Mouse (Mus musculus): ENCODE data around the gene Cpd. TPM values are rescaled to one million over a fixed set of nuclear protein-coding genes. Genes with fewer than 3 reads are reported as not detected.

The Cpd gene
- polyA plus RNA-seq, 1 experiment from 2014 or later = 14.8 TPM

GRCm38 (mm10) chr11:76884451-76884850 lies 37.6 kb upstream of the Cpd start:
- H3K9ac ChIP-seq (ENCODE audit: low read length) = no peak overlapping the region
- H3K27me3 ChIP-seq (ENCODE audit: control insufficient read depth, insufficient read depth, low read length) = no peaks in the 10 kb centered on the region
- WGBS = 66% methylated on average over 5 of the region's 5 CpGs
- no peak overlapping the region for H3K4me3 ChIP-seq (ENCODE audit: low read depth, low read length)
- no peaks in the 10 kb centered on the region for H3K4me1 ChIP-seq (ENCODE audit: control insufficient read depth, insufficient read depth, low read length)
- DNase-seq (ENCODE audit: low spot score) (no peak), ATAC-seq (ENCODE audit: insufficient number of reproducible peaks, low FRiP score, low TSS enrichment, low read depth) (no peak)
- H3K4me2 ChIP-seq (ENCODE audit: low read depth, severe bottlenecking) = no peak overlapping the region
- no peaks in the 10 kb centered on the region for H3K36me3 ChIP-seq (ENCODE audit: control insufficient read depth, insufficient read depth, low read length)
- H3K9me3 ChIP-seq (ENCODE audit: control insufficient read depth, low read length) = no peaks in the 10 kb centered on the region
- no peak overlapping the region for H3K27ac ChIP-seq (replicated peaks; ENCODE audit: low read depth, low read length)

GRCm38 (mm10) chr11:76879816-76880215 lies 33.0 kb upstream of the Cpd start:
- Histone ChIP-seq H3K4me2 (ENCODE audit: low read depth, severe bottlenecking) (no peak overlapping the region), H3K9ac (ENCODE audit: low read length) (no peak overlapping the region), H3K27ac (replicated peaks; ENCODE audit: low read depth, low read length) (no peak overlapping the region), H3K27me3 (ENCODE audit: control insufficient read depth, insufficient read depth, low read length) (no peaks in the 10 kb centered on the region), H3K36me3 (ENCODE audit: control insufficient read depth, insufficient read depth, low read length) (no peaks in the 10 kb centered on the region), H3K9me3 (ENCODE audit: control insufficient read depth, low read length) (no peaks in the 10 kb centered on the region), H3K4me1 (ENCODE audit: control insufficient read depth, insufficient read depth, low read length) (no peaks in the 10 kb centered on the region), H3K4me3 (ENCODE audit: low read depth, low read length) (no peak overlapping the region)
- ATAC-seq (ENCODE audit: insufficient number of reproducible peaks, low FRiP score, low TSS enrichment, low read depth) (no peak), DNase-seq (ENCODE audit: low spot score) (no peak)
- 83% methylated on average over 5 of the region's 5 CpGs for WGBS

DNA sequence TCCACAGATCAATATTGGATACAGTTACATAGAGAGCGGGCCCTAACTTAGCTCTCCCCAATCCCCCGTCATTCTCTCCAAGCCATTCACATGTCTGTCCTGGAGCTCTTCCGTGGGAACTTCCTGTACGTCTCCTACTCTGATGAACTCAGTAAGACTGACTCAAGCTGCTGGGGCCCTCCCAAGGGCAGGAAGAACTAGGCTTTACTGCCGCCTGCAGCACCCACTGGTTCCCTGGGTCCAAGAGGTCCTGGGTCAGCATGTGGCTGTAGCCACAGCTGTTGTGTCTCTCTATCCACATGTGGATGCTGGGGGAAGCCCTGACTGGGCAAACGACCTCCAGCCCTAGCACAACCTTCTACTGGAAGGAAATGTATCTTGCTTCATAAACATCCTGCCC lies 27.9 kb upstream of the Cpd start:
- H3K36me3 ChIP-seq (ENCODE audit: control insufficient read depth, insufficient read depth, low read length) = no peaks in the 10 kb centered on the region
- WGBS = 78% methylated on average over 6 of the region's 6 CpGs
- DNase-seq (ENCODE audit: low spot score) (no peak), ATAC-seq (ENCODE audit: insufficient number of reproducible peaks, low FRiP score, low TSS enrichment, low read depth) (no peak)
- no peaks in the 10 kb centered on the region for H3K4me1 ChIP-seq (ENCODE audit: control insufficient read depth, insufficient read depth, low read length)
- H3K9ac ChIP-seq (ENCODE audit: low read length) = no peak overlapping the region
- no peak overlapping the region for H3K27ac ChIP-seq (replicated peaks; ENCODE audit: low read depth, low read length)
- no peaks in the 10 kb centered on the region for H3K9me3 ChIP-seq (ENCODE audit: control insufficient read depth, low read length)
- no peak overlapping the region for H3K4me3 ChIP-seq (ENCODE audit: low read depth, low read length)
- no peak overlapping the region for H3K4me2 ChIP-seq (ENCODE audit: low read depth, severe bottlenecking)
- H3K27me3 ChIP-seq (ENCODE audit: control insufficient read depth, insufficient read depth, low read length) = no peaks in the 10 kb centered on the region

- Histone ChIP-seq H3K4me1 (ENCODE audit: control insufficient read depth, insufficient read depth, low read length) (no peaks in the 10 kb centered on the region), H3K27ac (replicated peaks; ENCODE audit: low read depth, low read length) (no peak overlapping the region), H3K9ac (ENCODE audit: low read length) (no peak overlapping the region), H3K27me3 (ENCODE audit: control insufficient read depth, insufficient read depth, low read length) (no peaks in the 10 kb centered on the region), H3K4me3 (ENCODE audit: low read depth, low read length) (no peak overlapping the region), H3K4me2 (ENCODE audit: low read depth, severe bottlenecking) (no peak overlapping the region), H3K36me3 (ENCODE audit: control insufficient read depth, insufficient read depth, low read length) (no peaks in the 10 kb centered on the region), H3K9me3 (ENCODE audit: control insufficient read depth, low read length) (no peaks in the 10 kb centered on the region)
- DNase-seq (ENCODE audit: low spot score) = no peak
- ATAC-seq (ENCODE audit: insufficient number of reproducible peaks, low FRiP score, low TSS enrichment, low read depth) = no peak
- 87% methylated on average over 5 of the region's 5 CpGs for WGBS
Observed at GRCm38 (mm10) chr11:76873865-76874264, 27.0 kb upstream of the Cpd start.

DNA sequence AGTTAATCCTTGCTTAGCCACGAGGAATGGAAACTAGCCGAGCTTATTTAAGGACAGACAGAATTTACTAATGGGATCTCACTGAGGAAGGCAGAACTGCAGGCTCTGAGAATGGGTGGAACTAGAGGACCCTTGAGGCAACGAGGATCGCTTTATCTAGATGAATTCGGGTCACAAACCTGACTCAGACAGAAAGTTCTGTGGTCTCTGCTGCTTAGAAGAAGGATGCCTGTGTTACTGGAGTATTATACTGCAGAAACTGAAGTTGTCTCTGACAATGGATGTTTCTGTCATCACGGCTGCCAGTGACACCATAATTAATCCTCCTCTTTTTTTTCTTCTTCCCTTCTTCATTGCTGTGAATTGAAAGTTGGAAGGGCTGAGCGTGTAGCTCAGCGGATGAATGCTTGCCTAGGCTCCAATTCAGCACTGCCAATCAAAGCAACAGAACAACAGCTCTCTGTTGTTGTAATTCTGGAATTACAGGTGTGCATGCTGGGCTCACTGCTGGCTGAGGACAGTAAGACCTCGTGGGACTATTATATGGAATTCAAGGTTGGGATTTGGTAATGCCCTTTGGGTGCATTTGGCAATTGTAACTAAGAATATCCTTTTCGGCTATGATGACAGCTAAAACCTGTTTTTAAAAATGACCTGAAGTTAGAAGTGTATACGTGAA lies 25.9 kb upstream of the Cpd start:
- ATAC-seq (ENCODE audit: insufficient number of reproducible peaks, low FRiP score, low TSS enrichment, low read depth) = no peak
- 75% methylated on average over 11 of the region's 11 CpGs for WGBS

GRCm38 (mm10) chr11:76861185-76861584 lies 14.4 kb upstream of the Cpd start:
- Histone ChIP-seq H3K27me3 (ENCODE audit: control insufficient read depth, insufficient read depth, low read length) (no peaks in the 10 kb centered on the region), H3K4me1 (ENCODE audit: control insufficient read depth, insufficient read depth, low read length) (no peaks in the 10 kb centered on the region), H3K27ac (replicated peaks; ENCODE audit: low read depth, low read length) (no peak overlapping the region), H3K4me2 (ENCODE audit: low read depth, severe bottlenecking) (no peak overlapping the region), H3K36me3 (ENCODE audit: control insufficient read depth, insufficient read depth, low read length) (no peaks in the 10 kb centered on the region), H3K4me3 (ENCODE audit: low read depth, low read length) (no peak overlapping the region), H3K9me3 (ENCODE audit: control insufficient read depth, low read length) (no peaks in the 10 kb centered on the region), H3K9ac (ENCODE audit: low read length) (no peak overlapping the region)
- no peak for ATAC-seq (ENCODE audit: insufficient number of reproducible peaks, low FRiP score, low TSS enrichment, low read depth)
- no peak for DNase-seq (ENCODE audit: low spot score)
- 96% methylated on average over 3 of the region's 3 CpGs for WGBS

More for the DNA sequence above, 25.9 kb upstream of the Cpd start:
- H3K9ac ChIP-seq (ENCODE audit: low read length) = no peak overlapping the region
- no peaks in the 10 kb centered on the region for H3K27me3 ChIP-seq (ENCODE audit: control insufficient read depth, insufficient read depth, low read length)
- H3K4me2 ChIP-seq (ENCODE audit: low read depth, severe bottlenecking) = no peak overlapping the region
- H3K4me3 ChIP-seq (ENCODE audit: low read depth, low read length) = no peak overlapping the region
- no peaks in the 10 kb centered on the region for H3K9me3 ChIP-seq (ENCODE audit: control insufficient read depth, low read length)
- no peak for DNase-seq (ENCODE audit: low spot score)
- H3K27ac ChIP-seq (replicated peaks; ENCODE audit: low read depth, low read length) = no peak overlapping the region
- H3K4me1 ChIP-seq (ENCODE audit: control insufficient read depth, insufficient read depth, low read length) = no peaks in the 10 kb centered on the region
- H3K36me3 ChIP-seq (ENCODE audit: control insufficient read depth, insufficient read depth, low read length) = no peaks in the 10 kb centered on the region

DNA sequence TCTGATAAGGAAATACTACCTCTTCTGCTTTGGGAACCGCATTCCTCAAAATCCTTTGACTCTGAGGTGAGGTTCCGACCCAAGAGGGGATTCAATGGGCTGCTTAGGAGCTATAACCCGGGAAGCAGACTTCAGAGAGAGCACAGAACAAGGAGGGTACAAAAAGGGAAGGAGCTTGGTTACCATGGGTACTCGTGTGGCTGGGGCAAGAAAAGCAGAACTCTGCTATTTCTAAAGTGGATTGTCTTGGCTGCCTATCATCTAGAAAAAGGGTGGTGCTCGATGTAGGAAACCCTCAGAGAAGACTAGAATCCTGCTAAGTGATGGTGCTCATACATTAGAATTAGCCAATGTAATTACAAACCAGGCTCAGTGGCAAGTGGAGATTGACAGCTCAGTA lies 12.4 kb upstream of the Cpd start:
- Histone ChIP-seq H3K27ac (replicated peaks; ENCODE audit: low read depth, low read length) (no peak overlapping the region), H3K36me3 (ENCODE audit: control insufficient read depth, insufficient read depth, low read length) (no peaks in the 10 kb centered on the region), H3K4me1 (ENCODE audit: control insufficient read depth, insufficient read depth, low read length) (no peaks in the 10 kb centered on the region), H3K4me2 (ENCODE audit: low read depth, severe bottlenecking) (no peak overlapping the region), H3K9me3 (ENCODE audit: control insufficient read depth, low read length) (no peaks in the 10 kb centered on the region), H3K4me3 (ENCODE audit: low read depth, low read length) (no peak overlapping the region), H3K9ac (ENCODE audit: low read length) (no peak overlapping the region), H3K27me3 (ENCODE audit: control insufficient read depth, insufficient read depth, low read length) (no peaks in the 10 kb centered on the region)
- DNase-seq (ENCODE audit: low spot score) (no peak), ATAC-seq (ENCODE audit: insufficient number of reproducible peaks, low FRiP score, low TSS enrichment, low read depth) (no peak)
- WGBS = 82% methylated on average over 5 of the region's 5 CpGs

DNA sequence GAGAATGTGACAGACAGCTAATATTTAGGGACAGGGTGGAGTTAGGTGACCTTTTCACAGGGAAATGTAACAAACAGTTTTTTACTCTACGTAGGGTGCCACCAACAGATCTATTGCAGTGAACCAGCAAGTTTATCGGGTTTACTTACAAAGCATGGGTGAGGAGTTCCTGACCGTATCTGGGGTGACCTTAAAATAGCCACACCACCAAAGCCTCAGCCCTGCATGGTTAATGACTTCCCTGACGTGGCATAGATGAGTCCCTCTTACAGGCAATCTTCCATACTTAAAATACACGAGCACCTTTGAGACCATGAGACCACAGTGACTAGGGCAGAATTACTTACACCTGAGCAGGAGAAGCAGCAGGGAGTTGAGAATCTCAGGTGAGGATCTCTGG lies 12.0 kb upstream of the Cpd start:
- Histone ChIP-seq H3K27me3 (ENCODE audit: control insufficient read depth, insufficient read depth, low read length) (no peaks in the 10 kb centered on the region), H3K4me3 (ENCODE audit: low read depth, low read length) (no peak overlapping the region), H3K9me3 (ENCODE audit: control insufficient read depth, low read length) (no peaks in the 10 kb centered on the region), H3K4me1 (ENCODE audit: control insufficient read depth, insufficient read depth, low read length) (no peaks in the 10 kb centered on the region), H3K27ac (replicated peaks; ENCODE audit: low read depth, low read length) (no peak overlapping the region), H3K4me2 (ENCODE audit: low read depth, severe bottlenecking) (no peak overlapping the region), H3K9ac (ENCODE audit: low read length) (no peak overlapping the region), H3K36me3 (ENCODE audit: control insufficient read depth, insufficient read depth, low read length) (no peaks in the 10 kb centered on the region)
- 71% methylated on average over 5 of the region's 5 CpGs for WGBS
- ATAC-seq (ENCODE audit: insufficient number of reproducible peaks, low FRiP score, low TSS enrichment, low read depth) (no peak), DNase-seq (ENCODE audit: low spot score) (no peak)

DNA sequence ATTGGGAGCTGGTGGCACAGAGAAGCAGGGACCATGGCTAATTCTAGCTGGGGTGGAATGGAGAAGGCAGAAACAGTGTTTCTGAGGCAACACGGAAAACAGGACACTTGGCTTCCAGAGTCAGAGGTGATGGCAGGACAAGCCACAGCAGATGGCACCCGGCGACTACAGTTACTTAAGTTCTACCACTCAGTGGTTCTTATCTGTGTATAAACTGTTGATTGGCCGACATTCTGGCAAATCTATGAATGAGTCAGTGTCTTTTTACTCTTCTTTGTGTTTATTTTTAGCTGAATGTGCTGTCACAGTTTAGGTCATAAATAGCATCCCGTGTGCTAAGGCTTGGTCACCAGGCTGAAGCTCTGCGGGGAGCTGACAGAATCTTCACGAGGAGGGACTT lies 10.3 kb upstream of the Cpd start:
- DNase-seq (ENCODE audit: low spot score) = no peak
- no peak overlapping the region for H3K27ac ChIP-seq (replicated peaks; ENCODE audit: low read depth, low read length)
- H3K36me3 ChIP-seq (ENCODE audit: control insufficient read depth, insufficient read depth, low read length) = no peaks in the 10 kb centered on the region
- no peak overlapping the region for H3K9ac ChIP-seq (ENCODE audit: low read length)
- 86% methylated on average over 7 of the region's 7 CpGs for WGBS
- ATAC-seq (ENCODE audit: insufficient number of reproducible peaks, low FRiP score, low TSS enrichment, low read depth) = no peak
- H3K9me3 ChIP-seq (ENCODE audit: control insufficient read depth, low read length) = no peaks in the 10 kb centered on the region
- H3K4me3 ChIP-seq (ENCODE audit: low read depth, low read length) = no peak overlapping the region
- H3K4me2 ChIP-seq (ENCODE audit: low read depth, severe bottlenecking) = no peak overlapping the region
- H3K27me3 ChIP-seq (ENCODE audit: control insufficient read depth, insufficient read depth, low read length) = no peaks in the 10 kb centered on the region
- H3K4me1 ChIP-seq (ENCODE audit: control insufficient read depth, insufficient read depth, low read length) = no peaks in the 10 kb centered on the region

All from limb, embryonic 11.5 days (tissue).